ENCODE assay signal across 9 mouse cellular contexts in the genomic region with DNA sequence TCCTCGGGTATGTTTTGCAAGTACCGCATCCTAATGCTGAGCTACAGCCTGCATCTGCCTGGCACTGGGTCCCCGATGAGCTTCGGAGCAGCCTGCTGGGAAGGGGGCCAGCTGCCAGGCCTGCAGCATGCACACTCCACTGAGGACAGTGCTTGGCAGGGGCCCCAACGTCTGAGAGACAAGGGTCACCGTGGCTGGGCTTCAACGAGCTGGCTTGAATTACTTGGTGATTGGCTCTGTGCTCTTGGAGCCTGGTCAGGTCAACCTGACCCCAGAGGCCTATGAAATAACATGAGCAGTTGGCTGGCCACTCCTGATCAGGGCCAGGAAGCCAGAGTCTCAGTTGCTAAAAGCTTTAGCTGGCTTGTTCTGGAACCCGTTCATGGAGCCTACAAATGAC.
A peak's percentile ranks its signal among the peaks of the same experiment; 100 is the strongest.
DNase-seq lines count a peak whose midpoint lies in the region; ATAC-seq and TF ChIP-seq lines count a peak whose summit lies in the region.
"Had no signal": no experiment of that assay in that cellular context is flagged by ENCODE, and none has a peak within 500 bp of the region (broad histone marks: within the 10 kb centered on the region; RNA-seq: fewer than 3 reads in every experiment).

No protein-coding gene starts in this region.

- H3K9ac ChIP-seq in hindbrain, embryonic 13.5 days = no peak overlapping the region
- no peak overlapping the region for H3K9ac ChIP-seq in hindbrain, embryonic 11.5 days (ENCODE audit: low read depth, low read length)
- H3K9ac ChIP-seq: embryonic facial prominence, embryonic 13.5 days had no signal

- WGBS in hindbrain, embryonic 13.5 days = 50% methylated on average over 8 of the region's 8 CpGs
- WGBS in hindbrain, embryonic 11.5 days = 59% methylated on average over 8 of the region's 8 CpGs
- 48% methylated on average over 8 of the region's 8 CpGs for WGBS in lung, adult 2 months

- no peak overlapping the region for H3K27ac ChIP-seq in hindbrain, embryonic 13.5 days
- H3K27ac ChIP-seq in hindbrain, embryonic 11.5 days (ENCODE audit: low read depth, low read length) = no peak overlapping the region
- H3K27ac ChIP-seq: embryonic facial prominence, embryonic 13.5 days had no signal

- H3K4me2 ChIP-seq in hindbrain, embryonic 13.5 days = no peak overlapping the region
- H3K4me2 ChIP-seq in hindbrain, embryonic 11.5 days (replicated peaks; ENCODE audit: low read depth, low read length) = no peak overlapping the region
- H3K4me2 ChIP-seq: embryonic facial prominence, embryonic 13.5 days had no signal

- DNase-seq in hindbrain, embryonic 11.5 days (ENCODE audit: low spot score) = no peak
- peak; percentile 41 to 47 for DNase-seq in cerebellum, adult 18-20 months
- peak; percentile 76 to 94 for DNase-seq in gastrocnemius, adult 8-10 months (ENCODE audit: low spot score in 2 of 2)
- DNase-seq in kidney, postnatal 14 days = peak; percentile 78
- DNase-seq in lung, adult 2 months = peak; percentile 33
- peak; percentile 76 for DNase-seq in skeletal muscle tissue, adult 2 months (ENCODE audit: low read depth, low spot score)
- no peak for DNase-seq in B cell, adult 2 months

- H3K27me3 ChIP-seq in hindbrain, embryonic 13.5 days = peaks cover 71% of the 10 kb centered on the region
- H3K27me3 ChIP-seq in hindbrain, embryonic 11.5 days (ENCODE audit: control insufficient read depth, insufficient read depth, low read length) = no peaks in the 10 kb centered on the region; the same call in 1 of the 2 replicates

- H3K9me3 ChIP-seq in hindbrain, embryonic 13.5 days = no peaks in the 10 kb centered on the region
- no peaks in the 10 kb centered on the region for H3K9me3 ChIP-seq in hindbrain, embryonic 11.5 days (ENCODE audit: control insufficient read depth, low read length)
- H3K9me3 ChIP-seq: embryonic facial prominence, embryonic 13.5 days had no signal

- H3K36me3 ChIP-seq in hindbrain, embryonic 13.5 days = no peaks in the 10 kb centered on the region
- no peaks in the 10 kb centered on the region for H3K36me3 ChIP-seq in hindbrain, embryonic 11.5 days (ENCODE audit: control insufficient read depth, insufficient read depth, low read length)
- H3K36me3 ChIP-seq: embryonic facial prominence, embryonic 13.5 days had no signal

- TF ChIP-seq CTCF in lung, adult 2 months (IDR thresholded peaks at IDR 0.05; ENCODE audit: insufficient read depth, low read length) = no peak

- H3K4me3 ChIP-seq in hindbrain, embryonic 13.5 days = no peak overlapping the region
- no peak overlapping the region for H3K4me3 ChIP-seq in hindbrain, embryonic 11.5 days (ENCODE audit: low read depth, low read length)
- H3K4me3 ChIP-seq in lung, adult 2 months (replicated peaks; ENCODE audit: extremely low read depth, low read depth, low read length) = no peak overlapping the region
- H3K4me3 ChIP-seq: embryonic facial prominence, embryonic 13.5 days had no signal

- 0 out of 2 replicates have a peak, but pooled peaks have one; percentile 57 for ATAC-seq in hindbrain, embryonic 13.5 days (ENCODE audit: low FRiP score)
- ATAC-seq in hindbrain, embryonic 11.5 days (ENCODE audit: low FRiP score) = no peak

- peaks cover 20% of the 10 kb centered on the region; the same call in 1 of the 2 replicates for H3K4me1 ChIP-seq in hindbrain, embryonic 13.5 days (replicated peaks)
- no peaks in the 10 kb centered on the region for H3K4me1 ChIP-seq in hindbrain, embryonic 11.5 days (replicated peaks; ENCODE audit: control insufficient read depth, insufficient read depth, low read length)
- no peaks in the 10 kb centered on the region for H3K4me1 ChIP-seq in lung, adult 2 months (ENCODE audit: control insufficient read depth, insufficient read depth, low read length)

- TF ChIP-seq POLR2A in lung, adult 2 months (IDR thresholded peaks at IDR 0.05; ENCODE audit: borderline replicate concordance, extremely low read depth, low read depth, low read length) = no peak

Comparison
In these comparisons a context has a peak if more than half of its experiments do, and no peak if none do; other contexts are left out.
1. DNase-seq: peak in cerebellum, adult 18-20 months (2 of 2), gastrocnemius, adult 8-10 months (2 of 2), kidney, postnatal 14 days (single experiment), lung, adult 2 months (single experiment) and skeletal muscle tissue, adult 2 months (single experiment); none in hindbrain, embryonic 11.5 days (single experiment) and B cell, adult 2 months (0 of 2).